Mouse (Mus musculus) mesoderm, embryonic 11.5 days (tissue): Measurements from ENCODE around the gene Apoa1.

Source experiments
- DNase-seq: peaks from one replicate; pipeline ENCODE4 v3.0.0-alpha.2; 2012; ENCODE audit warnings: low read depth, low spot score

Apoa1 gene

GRCm38 (mm10) chr9:46256658-46257385, 28.4 kb downstream of the Apoa1 start:
- no peak for DNase-seq

GRCm38 (mm10) chr9:46257546-46257945, 29.2 kb downstream of the Apoa1 start:
- DNase-seq, result no peak

GRCm38 (mm10) chr9:46259111-46259510, 30.7 kb downstream of the Apoa1 start:
- no peak for DNase-seq

GRCm38 (mm10) chr9:46261131-46261530, 32.8 kb downstream of the Apoa1 start:
- no peak for DNase-seq

GRCm38 (mm10) chr9:46268343-46268873, 40.0 kb downstream of the Apoa1 start, which contains the start of gene Apoa5:
Apoa5 (plus strand) TSS chr9:46268633.
- DNase-seq, result no peak

GRCm38 (mm10) chr9:46269125-46269524, 40.7 kb downstream of the Apoa1 start:
- DNase-seq, result no peak

GRCm38 (mm10) chr9:46270782-46271181, 42.4 kb downstream of the Apoa1 start:
- DNase-seq, result no peak

GRCm38 (mm10) chr9:46272070-46272469, 43.7 kb downstream of the Apoa1 start:
- no peak for DNase-seq

GRCm38 (mm10) chr9:46272677-46273454, 44.5 kb downstream of the Apoa1 start, which contains the start of gene Zpr1:
Zpr1 (plus strand) TSS chr9:46273064.
- peak; percentile 94 for DNase-seq

GRCm38 (mm10) chr9:46274494-46274893, 46.1 kb downstream of the Apoa1 start:
- no peak for DNase-seq
